Mouse (Mus musculus) bone marrow, adult 2 months (tissue): Measurements from ENCODE around the gene Gm21915.

Experiments used
- CTCF ChIP-seq: fragments of 200-500 bp; IDR thresholded peaks from 2 replicates; pipeline ENCODE4 v1.5.1; 2011; ENCODE audit warnings: low read length, control low read depth; ENCODE audit not compliant: control insufficient read depth, insufficient read depth
- POLR2A ChIP-seq: fragments of 200-500 bp; IDR thresholded peaks from 2 replicates; pipeline ENCODE4 v1.6.1; 2011; ENCODE audit warnings: low read depth, mild to moderate bottlenecking, control low read depth, low read length, borderline replicate concordance; ENCODE audit not compliant: control insufficient read depth

GRCm38 (mm10) chr9:40652757-40653156 is 17.7 kb upstream of the Gm21915 start:
- TF ChIP-seq CTCF (no peak), POLR2A (no peak)
